Mouse (Mus musculus) brain, embryonic 14.5 days (tissue): ENCODE results near the gene Nlrc5. TPM values are rescaled to one million over a fixed set of nuclear protein-coding genes. Genes with fewer than 3 reads are reported as not detected.

Experiments
- DNase-seq: peaks from one replicate; pipeline ENCODE4 v3.0.0-alpha.2; 2011; ENCODE audit warnings: low read depth
- CTCF ChIP-seq: fragments of 200-500 bp; IDR thresholded peaks from 2 replicates; pipeline ENCODE4 v1.5.1; 2012; ENCODE audit warnings: inconsistent platforms, mild to moderate bottlenecking, moderate library complexity, borderline replicate concordance; ENCODE audit not compliant: insufficient read depth, insufficient read length; ENCODE audit errors: extremely low read depth
- POLR2A ChIP-seq: fragments of 200-500 bp; IDR thresholded peaks from 2 replicates; pipeline ENCODE4 v1.6.1; 2012; ENCODE audit warnings: mild to moderate bottlenecking, inconsistent platforms, borderline replicate concordance; ENCODE audit not compliant: poor library complexity, insufficient read depth, insufficient read length, severe bottlenecking; ENCODE audit errors: extremely low read depth
- polyA plus RNA-seq: library from polyadenylated mRNA; depleted of rRNA; stranded (reverse); fragments of >200 nt; gene quantifications from 2 replicates; pipeline ENCODE4 v1.2.3, GENCODE M21; 2012; rRNA removed

The Nlrc5 gene
- 0.36 and 0.64 TPM in 2 replicates for polyA plus RNA-seq

DNA sequence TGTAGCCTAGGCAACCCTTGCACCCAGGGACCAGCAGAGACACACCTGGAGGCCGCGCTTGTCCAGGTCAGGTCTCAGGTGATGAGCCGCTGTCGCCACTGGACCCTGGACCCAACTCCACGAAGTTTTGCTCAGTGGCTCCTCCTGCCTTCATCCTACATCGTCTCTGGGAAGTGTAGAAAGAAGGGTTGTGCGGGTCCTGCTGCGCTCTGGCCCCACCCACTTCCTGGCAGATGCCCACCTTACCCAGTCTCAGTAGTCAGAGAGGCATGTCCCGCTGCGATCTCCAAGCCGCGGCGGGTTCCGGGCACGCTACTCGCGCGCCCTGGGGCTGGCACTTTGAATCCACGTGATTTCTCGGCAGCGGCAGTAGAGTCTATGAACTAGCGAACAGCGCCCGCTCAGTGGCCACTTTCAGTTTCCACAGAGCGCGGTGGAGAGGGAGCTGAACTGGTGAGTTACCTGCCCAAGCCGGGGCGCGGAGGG, at the start of gene Nlrc5:
TSS of gene Nlrc5 (plus strand) at position 376 of the 486 bp plus-strand sequence.
- TF ChIP-seq POLR2A (no peak), CTCF (no peak)
- DNase-seq: peak; percentile 67

DNA sequence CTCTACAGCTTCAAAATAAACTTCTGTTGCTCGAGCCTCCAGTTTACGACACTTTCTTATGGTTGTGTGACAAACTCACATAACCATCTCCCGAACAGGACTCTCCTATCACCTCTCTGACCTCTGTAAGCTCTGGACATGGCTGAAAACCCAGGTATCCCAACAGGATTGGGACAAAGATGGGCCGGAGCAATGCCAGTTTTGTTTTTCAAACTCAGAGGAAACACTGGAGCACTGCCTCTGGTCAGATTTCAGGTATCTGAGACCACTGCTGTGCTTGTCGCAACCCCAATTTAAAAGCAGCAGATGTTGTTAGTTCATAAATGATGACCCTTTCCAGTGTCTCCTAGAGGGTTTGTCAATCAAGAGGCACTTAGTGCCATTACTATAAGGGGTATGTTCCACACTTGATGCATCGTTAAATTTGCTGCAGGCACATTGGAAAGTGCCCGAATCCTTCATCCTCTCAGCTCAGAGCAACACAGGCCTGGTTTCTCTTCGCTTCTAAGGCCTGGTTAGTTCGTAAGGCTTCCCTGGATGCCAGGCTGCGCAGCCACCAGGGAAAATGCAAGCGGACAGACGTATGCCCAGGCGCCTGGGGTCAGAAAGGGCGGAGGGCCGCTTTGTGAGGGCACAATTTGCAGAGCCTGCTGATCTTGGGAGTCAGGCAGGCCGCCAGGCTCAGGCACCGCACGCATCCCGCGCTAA, 48.5 kb upstream of the Nlrc5 start:
- TF ChIP-seq CTCF: no peak
- no peak for TF ChIP-seq POLR2A
- no peak for DNase-seq

DNA sequence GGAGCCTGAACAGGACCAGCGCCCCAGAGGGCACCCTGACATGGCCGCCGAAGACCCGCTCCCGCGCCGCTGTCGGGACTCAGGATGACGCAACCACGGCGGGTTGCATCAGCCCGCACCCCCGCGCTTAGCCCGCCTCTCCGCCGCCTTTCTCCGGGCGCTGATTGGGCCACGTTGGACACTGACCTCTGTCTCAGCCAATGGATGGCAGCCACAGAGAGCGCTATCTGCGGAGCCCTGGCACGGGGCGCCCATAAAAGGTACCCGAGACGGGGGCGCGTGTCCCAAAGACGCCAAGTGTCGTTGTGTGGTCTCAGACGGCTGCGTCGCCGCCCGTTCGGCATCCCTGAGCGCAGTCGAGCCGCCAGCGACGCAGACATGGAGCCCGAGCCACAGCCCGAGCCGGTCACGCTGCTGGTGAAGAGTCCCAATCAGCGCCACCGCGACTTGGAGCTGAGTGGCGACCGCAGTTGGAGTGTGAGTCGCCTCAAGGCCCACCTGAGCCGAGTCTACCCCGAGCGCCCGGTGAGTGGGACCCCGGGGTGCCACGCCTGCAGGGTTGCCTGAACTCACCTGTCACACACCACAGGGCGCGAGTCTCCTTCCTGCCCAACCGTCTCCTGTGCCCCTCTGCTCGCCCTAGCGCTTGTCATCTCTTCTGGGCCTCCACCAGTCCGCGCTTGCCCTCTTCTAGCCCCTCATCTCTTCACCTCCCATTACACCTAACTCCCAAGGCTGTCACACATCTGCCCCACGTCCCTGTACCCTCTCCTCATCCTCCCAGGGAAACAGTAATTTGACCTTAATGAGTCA, 47.7 kb upstream of the Nlrc5 start, which contains the start of gene Herpud1:
TSS of gene Herpud1 (plus strand) at position 225 of the 813 bp plus-strand sequence.
- TF ChIP-seq CTCF (no peak), POLR2A (peak; percentile 91)
- DNase-seq: peak; percentile 98

DNA sequence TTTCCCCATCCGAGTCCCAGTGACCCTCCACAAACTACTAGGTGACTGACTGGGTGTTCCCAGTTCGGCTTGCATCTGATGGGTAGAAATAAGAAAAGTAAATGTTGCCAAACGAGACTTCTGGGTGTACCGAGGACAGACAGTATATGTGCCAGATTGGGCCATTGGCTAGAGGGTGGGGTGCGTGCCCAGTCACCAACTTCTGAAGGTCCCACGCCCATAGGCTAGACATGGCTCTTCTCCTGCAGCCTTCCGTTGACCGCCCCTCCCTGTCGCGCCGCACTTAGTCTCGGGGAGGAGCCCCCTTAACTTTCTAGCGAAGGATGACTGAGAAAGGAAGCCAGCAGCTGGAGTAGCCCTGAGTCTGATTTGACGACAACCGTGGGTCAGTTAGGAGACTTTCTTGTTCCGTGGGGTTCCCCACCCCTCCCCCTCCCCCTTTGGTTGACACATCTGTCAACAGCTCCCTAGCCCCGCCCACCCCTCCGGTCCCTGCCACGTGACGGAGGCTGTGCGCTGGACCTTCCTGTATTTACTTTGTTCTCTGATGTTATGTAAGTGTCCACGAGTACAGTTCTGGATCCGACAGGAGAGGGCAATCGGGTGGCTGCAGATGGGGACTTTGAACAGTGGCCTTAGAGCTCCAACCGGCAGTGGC, 47.0 kb upstream of the Nlrc5 start:
- TF ChIP-seq CTCF (no peak), POLR2A (no peak)
- peak; percentile 89 for DNase-seq

DNA sequence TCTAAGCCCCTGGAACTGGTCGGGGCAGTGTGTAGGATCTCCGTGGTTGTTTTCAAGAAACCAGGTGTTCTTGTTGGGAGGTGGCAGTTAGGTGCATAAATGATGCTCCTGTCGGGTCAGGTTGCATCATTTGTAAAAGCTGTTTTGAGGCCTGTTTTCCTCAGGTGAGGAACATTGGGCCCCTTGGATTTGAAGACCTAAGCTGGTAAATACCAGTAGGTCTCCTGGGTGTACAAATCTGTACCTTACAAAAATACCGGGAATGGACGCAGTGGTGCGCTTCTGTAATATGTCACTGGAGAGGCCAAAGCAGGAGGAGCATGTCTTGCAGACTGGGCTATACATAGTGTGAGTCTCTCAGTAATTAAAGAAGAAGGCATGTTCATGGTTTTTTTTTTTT, 46.4 kb upstream of the Nlrc5 start:
- no peak for DNase-seq
- TF ChIP-seq CTCF (no peak), POLR2A (no peak)

DNA sequence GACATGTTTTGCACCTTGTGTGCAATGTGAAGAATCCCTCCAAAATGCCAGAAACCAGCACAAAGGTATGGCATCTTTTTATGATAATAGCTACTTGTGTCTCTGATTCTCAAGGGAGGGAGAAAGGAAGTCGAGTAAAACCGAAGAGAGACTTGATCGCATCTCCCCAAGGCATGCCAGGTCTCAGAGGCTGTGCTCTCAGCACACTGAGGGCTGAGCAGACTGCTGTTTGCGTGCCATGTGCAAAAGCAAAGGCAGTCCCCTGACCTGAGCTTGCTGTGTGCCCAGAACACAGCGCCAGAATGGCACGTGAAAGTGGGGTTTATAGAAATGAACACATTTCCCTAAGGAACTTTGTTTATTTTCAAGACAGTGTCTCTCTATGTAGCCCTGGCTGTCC, 44.6 kb upstream of the Nlrc5 start:
- no peak for DNase-seq
- TF ChIP-seq POLR2A (no peak), CTCF (no peak)

DNA sequence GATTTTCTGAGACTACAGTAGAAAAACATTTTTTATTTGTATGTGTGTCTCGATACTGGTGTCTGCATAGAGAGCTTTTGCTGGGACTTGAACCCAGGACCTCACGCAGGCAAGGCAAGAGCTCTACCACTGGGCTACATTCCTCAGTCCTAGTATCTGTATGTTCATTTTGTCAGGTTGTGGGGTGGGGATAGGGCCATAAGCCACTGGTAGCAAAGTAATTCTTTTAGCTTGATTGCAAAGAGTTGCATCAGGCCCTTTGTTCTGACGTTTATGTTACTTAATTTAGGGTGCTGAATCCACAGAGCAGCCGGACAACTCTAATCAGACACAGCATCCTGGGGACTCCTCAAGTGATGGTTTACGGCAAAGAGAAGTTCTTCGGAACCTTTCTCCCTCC, 43.7 kb upstream of the Nlrc5 start:
- no peak for TF ChIP-seq CTCF
- no peak for TF ChIP-seq POLR2A

DNA sequence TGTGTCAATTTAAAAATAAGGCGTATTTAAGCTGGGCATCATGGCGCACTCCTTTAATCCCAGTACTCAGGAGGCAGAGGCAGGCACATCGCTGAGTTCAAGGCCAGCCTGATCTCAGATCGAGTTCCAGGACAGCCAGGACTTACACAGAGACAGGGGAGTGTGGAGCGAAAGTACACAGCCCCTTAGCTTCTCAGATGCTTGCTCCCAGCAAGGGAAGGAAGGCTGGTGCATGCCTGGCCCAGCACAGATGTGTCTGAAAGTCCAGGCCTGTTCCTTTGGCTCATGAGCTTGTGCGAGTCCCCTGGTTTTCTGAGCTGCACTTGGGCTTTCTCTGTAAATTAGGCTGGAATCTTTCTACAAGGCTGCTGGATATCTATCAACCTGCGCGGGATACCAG, 43.2 kb upstream of the Nlrc5 start:
- DNase-seq: no peak
- no peak for TF ChIP-seq CTCF

More for the DNA sequence above, 43.7 kb upstream of the Nlrc5 start:
- DNase-seq: no peak

DNA sequence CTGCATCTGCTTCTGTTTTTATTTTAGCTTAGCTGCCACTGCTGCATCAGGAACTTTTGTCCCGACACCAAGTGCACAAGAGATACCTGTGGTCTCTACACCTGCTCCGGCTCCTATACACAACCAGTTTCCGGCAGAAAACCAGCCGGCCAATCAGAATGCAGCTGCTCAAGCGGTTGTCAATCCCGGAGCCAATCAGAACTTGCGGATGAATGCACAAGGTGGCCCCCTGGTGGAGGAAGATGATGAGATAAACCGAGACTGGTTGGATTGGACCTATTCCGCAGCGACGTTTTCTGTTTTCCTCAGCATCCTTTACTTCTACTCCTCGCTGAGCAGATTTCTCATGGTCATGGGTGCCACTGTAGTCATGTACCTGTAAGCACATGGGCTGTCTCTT, 42.0 kb upstream of the Nlrc5 start:
- TF ChIP-seq CTCF (peak; percentile 51), POLR2A (no peak)

DNA sequence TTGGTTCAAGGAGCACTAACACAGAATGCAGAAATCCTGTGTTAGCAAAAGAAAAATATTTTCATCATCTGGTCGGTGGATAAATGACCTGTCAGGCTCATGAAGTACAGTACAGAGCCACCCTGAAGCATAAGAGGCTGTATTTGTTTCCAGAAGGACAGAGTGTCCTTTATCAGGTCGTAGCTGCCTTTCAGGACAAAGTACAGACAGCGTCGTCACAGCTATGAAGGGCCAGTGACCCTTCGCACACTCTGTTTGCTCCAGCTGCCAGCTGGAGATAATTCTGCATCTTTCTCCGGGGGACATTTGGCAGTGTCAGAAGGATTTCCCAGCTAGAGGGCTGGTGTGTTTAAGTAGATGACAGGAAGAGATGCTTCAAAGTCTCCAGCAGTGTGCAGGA, 41.5 kb upstream of the Nlrc5 start:
- DNase-seq: no peak
- no peak for TF ChIP-seq POLR2A
- TF ChIP-seq CTCF: no peak

More for the DNA sequence above, 42.0 kb upstream of the Nlrc5 start:
- DNase-seq: peak; percentile 32
